Mouse (Mus musculus): ENCODE data around the gene Gm21992. TPM values are rescaled to one million over a fixed set of nuclear protein-coding genes. Genes with fewer than 3 reads are reported as not detected.
A peak's percentile ranks its signal among the peaks of the same experiment; 100 is the strongest.

The Gm21992 gene
- total RNA-seq, 2 experiments from 2014 or later: 26.6 to 27.2 TPM

DNA sequence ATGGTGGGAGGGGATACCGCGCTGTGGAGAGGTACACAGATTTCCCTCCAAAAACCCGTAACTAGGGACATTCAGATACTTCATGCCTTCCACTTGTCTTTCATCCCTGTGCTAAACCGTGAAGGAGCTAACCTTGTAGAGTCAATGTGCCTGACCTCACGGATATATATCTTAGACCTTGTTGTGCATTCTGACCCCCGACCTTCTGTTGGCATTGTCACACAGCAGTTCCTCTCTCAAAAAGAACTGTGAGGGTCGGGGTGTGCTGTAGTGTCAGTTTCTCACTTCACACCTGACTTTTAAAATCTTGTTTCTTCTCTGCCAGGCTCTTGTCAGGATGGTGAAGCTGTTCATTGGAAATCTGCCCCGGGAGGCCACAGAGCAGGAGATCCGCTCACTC is 54.5 kb downstream of the Gm21992 start:
- H3K27ac ChIP-seq: peak overlapping the region; percentile 93
- H3K4me3 ChIP-seq: peak overlapping the region; percentile 89
- no peak for DNase-seq (ENCODE audit: low spot score in 2 of 2)
- no peak for TF ChIP-seq CTCF (conservative IDR thresholded peaks at IDR 0.05)

GRCm38 (mm10) chr19:4756193-4756911 is 55.1 kb downstream of the Gm21992 start, which contains the start of gene Rbm4b:
Rbm4b (plus strand) TSS chr19:4756497.
- no peak for TF ChIP-seq CTCF (conservative IDR thresholded peaks at IDR 0.05)
- H3K27ac ChIP-seq: peak within 1 kb of the TSS; percentile 93
- peak within 1 kb of the TSS; percentile 89 for H3K4me3 ChIP-seq
- peak; percentile 96 to 97 for DNase-seq (ENCODE audit: low spot score in 2 of 2)

DNA sequence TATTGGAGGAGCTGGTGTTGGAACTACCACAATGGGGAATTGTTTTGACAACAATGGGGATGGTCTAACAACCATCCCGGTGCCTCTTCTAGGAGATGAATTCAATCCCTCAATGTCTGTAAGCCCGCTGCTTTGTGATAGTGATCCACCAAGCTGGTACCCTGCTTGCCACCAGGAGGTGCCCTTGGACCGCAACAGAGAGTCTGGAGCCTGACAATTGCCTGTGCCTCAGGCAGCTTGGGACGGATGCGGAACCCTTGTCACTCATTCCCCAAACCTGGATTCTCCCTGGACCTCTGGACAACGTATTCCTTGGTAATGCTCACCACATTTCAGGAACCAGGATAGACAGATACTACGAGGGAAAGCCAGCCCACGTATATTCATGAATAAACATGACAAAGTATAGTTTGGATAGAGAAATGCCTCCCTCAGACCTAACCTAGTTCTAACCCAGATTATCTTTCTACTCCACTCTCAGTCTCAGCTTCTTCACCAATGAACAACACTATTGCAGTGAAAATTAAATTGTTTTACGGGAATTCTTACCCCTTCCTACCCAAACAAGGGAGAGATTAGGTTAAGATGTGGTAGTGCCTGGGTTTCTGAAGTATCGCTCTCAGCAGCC is 55.7 kb downstream of the Gm21992 start:
- peak overlapping the region; percentile 93 for H3K27ac ChIP-seq
- H3K4me3 ChIP-seq: peak overlapping the region; percentile 89
- peak; percentile 90 to 91 for DNase-seq (ENCODE audit: low spot score in 2 of 2)
- peak; percentile 97 for TF ChIP-seq CTCF (conservative IDR thresholded peaks at IDR 0.05)

DNA sequence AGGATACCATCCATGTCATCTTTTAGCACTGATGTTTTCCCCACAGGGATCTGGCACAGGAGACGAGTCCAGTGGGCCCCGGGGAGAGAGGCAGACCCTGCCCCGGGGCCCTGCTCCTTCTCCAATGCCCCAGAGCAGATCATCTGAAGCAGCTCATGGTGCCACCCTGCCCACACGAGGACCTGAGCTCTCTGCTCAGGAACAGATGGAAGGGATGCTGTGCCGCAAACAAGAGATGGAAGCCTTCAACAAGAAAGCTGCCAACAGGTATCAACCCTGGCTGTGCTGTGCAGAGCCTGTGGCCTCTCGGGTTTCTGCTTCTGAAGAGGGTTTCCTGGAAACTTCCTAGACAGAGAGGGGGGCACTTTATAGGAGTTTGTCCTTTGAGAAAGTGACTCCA is 61.4 kb downstream of the Gm21992 start:
- TF ChIP-seq CTCF (conservative IDR thresholded peaks at IDR 0.05): no peak
- Histone ChIP-seq H3K27ac (no peak overlapping the region), H3K4me3 (no peak overlapping the region)
- DNase-seq (ENCODE audit: low spot score in 2 of 2): no peak

DNA sequence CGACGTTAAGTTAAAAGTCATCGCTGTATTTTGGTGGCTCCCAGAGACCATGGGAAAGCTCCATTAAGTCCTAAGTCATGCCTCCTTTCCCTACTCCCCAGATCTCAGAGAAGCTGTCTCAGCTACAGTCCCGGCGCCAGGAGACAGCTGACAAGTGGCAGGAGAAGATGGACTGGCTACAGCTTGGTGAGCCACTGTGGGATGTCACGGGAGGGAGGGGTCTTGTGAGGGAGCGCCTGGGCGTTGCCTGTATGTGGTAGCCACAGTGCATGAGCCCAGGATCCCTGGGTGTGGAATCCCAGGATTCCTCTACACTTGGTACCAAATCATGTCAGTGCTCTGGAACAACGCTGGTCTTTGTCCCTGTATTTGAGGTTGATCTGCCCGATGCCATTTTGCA is 62.9 kb downstream of the Gm21992 start:
- Histone ChIP-seq H3K4me3 (no peak overlapping the region), H3K27ac (no peak overlapping the region)
- TF ChIP-seq CTCF (conservative IDR thresholded peaks at IDR 0.05): no peak
- DNase-seq (ENCODE audit: low spot score in 2 of 2): no peak

DNA sequence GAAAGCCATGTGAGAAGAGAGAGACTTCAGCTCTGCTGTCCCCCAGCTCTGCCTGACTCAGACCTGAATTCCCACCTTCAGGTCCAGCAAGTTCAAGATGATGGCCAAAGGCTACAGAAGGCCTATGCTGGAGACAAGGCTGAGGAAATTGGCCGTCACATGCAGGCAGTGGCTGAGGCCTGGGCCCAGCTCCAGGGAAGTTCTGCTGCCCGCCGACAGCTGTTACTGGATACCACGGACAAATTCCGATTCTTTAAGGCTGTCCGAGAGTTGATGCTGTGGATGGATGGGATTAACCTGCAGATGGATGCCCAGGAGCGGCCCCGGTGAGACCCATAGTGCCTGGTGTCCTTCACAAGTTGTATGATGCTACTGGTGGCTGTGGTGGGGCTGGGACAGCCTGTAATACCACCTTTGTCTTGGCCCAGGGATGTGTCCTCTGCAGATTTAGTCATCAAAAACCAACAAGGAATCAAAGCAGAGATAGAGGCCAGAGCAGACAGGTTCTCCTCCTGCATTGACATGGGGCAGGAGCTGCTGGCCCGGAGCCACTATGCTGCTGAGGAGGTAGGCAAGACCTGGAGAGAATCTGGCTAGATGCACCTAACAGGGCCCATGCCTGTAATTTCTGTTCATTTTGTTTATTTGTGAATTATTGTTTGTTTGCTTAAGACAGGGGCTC is 63.6 kb downstream of the Gm21992 start:
- TF ChIP-seq CTCF (conservative IDR thresholded peaks at IDR 0.05): no peak
- DNase-seq (ENCODE audit: low spot score in 2 of 2): no peak

GRCm38 (mm10) chr19:4746611-4747010 is 64.8 kb downstream of the Gm21992 start:
- DNase-seq (ENCODE audit: low spot score in 2 of 2): no peak
- TF ChIP-seq CTCF (conservative IDR thresholded peaks at IDR 0.05): no peak
- Histone ChIP-seq H3K4me3 (no peak overlapping the region), H3K27ac (peak overlapping the region; percentile 23; the same call in 1 of the 2 replicates)

More for the DNA sequence above, 63.6 kb downstream of the Gm21992 start:
- Histone ChIP-seq H3K27ac (no peak overlapping the region), H3K4me3 (no peak overlapping the region)

DNA sequence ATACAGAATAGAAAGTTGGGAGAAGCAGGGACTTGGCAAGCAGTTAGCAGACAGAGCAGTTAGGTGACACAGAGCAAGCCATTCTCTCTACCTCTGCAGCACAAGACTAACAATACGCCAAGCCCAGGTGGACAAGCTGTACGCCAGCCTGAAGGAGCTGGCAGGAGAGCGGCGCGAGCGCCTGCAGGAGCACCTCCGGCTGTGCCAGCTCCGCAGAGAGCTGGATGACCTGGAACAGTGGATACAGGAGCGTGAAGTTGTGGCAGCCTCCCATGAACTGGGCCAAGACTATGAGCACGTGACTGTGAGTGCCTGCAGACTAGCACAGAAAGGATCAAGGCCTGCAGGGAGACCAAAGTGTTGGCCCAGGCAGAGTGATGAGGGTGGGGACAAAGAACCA is 65.7 kb downstream of the Gm21992 start:
- H3K4me3 ChIP-seq: no peak overlapping the region
- H3K27ac ChIP-seq: peak overlapping the region; percentile 58; the same call in 1 of the 2 replicates
- DNase-seq (ENCODE audit: low spot score in 2 of 2): no peak
- TF ChIP-seq CTCF (conservative IDR thresholded peaks at IDR 0.05): no peak

DNA sequence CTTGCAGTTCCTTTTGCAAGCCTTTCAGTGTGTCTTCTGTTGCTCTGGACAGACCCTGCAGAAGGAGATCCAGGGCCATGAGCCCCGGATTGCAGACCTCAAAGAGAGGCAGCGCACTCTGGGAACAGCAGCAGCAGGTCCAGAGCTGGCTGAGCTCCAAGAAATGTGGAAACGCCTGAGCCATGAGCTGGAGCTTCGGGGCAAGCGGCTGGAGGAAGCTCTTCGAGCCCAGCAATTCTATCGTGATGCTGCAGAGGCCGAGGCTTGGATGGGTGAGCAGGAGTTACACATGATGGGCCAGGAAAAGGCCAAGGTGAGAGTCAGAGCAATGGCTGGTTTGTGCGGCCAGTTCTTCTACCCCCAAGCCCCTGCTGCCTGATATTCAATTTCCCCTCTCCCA is 66.4 kb downstream of the Gm21992 start:
- Histone ChIP-seq H3K4me3 (no peak overlapping the region), H3K27ac (peak overlapping the region; percentile 58; the same call in 1 of the 2 replicates)
- no peak for DNase-seq (ENCODE audit: low spot score in 2 of 2)
- no peak for TF ChIP-seq CTCF (conservative IDR thresholded peaks at IDR 0.05)

- no peak overlapping the region for H3K4me3 ChIP-seq
- no peak for TF ChIP-seq CTCF (conservative IDR thresholded peaks at IDR 0.05)
- peak overlapping the region; percentile 54; the same call in 1 of the 2 replicates for H3K27ac ChIP-seq
- no peak for DNase-seq (ENCODE audit: low spot score in 2 of 2)
Measured at GRCm38 (mm10) chr19:4744026-4744425, 67.4 kb downstream of the Gm21992 start.

DNA sequence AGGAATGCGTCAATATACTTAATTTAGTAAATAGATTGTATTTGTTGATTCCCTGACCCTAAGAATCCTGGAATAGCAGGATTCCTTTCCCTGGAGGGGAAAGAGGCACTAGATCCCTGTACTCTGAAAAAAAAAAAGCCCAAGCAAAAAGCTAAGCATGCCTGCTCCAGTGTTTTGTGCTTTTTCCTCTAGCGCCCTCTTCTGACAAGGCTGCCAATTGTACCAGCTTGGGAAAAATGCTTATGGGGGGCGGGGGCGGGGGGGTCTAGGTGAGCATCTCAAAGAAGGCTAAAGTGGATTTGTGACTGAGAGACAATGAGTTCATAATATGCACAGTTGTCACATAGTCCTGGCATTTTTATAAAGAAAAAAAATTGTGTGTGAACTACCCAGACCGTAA is 67.9 kb downstream of the Gm21992 start:
- no peak for DNase-seq (ENCODE audit: low spot score in 2 of 2)
- Histone ChIP-seq H3K27ac (peak overlapping the region; percentile 54; the same call in 1 of the 2 replicates), H3K4me3 (no peak overlapping the region)

DNA sequence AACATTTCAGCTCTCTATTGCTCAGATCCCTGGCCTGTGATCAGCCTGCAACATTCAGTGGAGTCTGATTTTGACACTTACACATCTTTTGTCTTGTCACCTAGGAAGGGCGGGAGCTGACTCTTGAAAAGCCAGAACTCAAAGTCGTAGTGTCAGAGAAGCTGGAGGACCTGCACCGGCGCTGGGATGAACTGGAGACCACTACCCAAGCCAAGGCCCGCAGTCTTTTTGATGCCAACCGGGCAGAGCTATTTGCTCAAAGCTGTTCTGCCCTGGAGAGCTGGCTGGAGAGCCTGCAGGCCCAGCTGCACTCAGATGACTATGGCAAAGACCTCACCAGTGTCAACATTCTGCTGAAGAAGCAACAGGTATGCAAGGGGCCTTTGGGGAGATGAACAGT is 69.2 kb downstream of the Gm21992 start:
- no peak overlapping the region for H3K27ac ChIP-seq
- DNase-seq (ENCODE audit: low spot score in 2 of 2): no peak

More for the DNA sequence above, 67.9 kb downstream of the Gm21992 start:
- TF ChIP-seq CTCF (conservative IDR thresholded peaks at IDR 0.05): peak; percentile 75

GRCm38 (mm10) chr19:4741482-4741881 is 69.9 kb downstream of the Gm21992 start:
- no peak for TF ChIP-seq CTCF (conservative IDR thresholded peaks at IDR 0.05)

More for the DNA sequence above, 69.2 kb downstream of the Gm21992 start:
- no peak overlapping the region for H3K4me3 ChIP-seq
- TF ChIP-seq CTCF (conservative IDR thresholded peaks at IDR 0.05): no peak

More at GRCm38 (mm10) chr19:4741482-4741881, 69.9 kb downstream of the Gm21992 start:
- Histone ChIP-seq H3K4me3 (no peak overlapping the region), H3K27ac (no peak overlapping the region; the same call in 1 of the 2 replicates)
- DNase-seq (ENCODE audit: low spot score in 2 of 2): no peak
